Mouse (Mus musculus) urinary bladder, adult 2 months (tissue): ENCODE results near the gene Pik3cb. TPM values are rescaled to one million over a fixed set of nuclear protein-coding genes. Genes with fewer than 3 reads are reported as not detected.

Experiments
- DNase-seq: peaks from one replicate; pipeline ENCODE4 v3.0.0; 2022; ENCODE audit warnings: low spot score
- polyA plus RNA-seq: library from polyadenylated mRNA; depleted of rRNA; stranded (reverse); fragments of >200 nt; gene quantifications from 2 replicates; pipeline ENCODE4 v1.2.3, GENCODE M21; 2012; rRNA removed

Gene Pik3cb
- polyA plus RNA-seq, 1 experiment: 3.9 TPM

GRCm38 (mm10) chr9:99001326-99001725, 139.1 kb downstream of the Pik3cb start:
- no peak for DNase-seq

DNA sequence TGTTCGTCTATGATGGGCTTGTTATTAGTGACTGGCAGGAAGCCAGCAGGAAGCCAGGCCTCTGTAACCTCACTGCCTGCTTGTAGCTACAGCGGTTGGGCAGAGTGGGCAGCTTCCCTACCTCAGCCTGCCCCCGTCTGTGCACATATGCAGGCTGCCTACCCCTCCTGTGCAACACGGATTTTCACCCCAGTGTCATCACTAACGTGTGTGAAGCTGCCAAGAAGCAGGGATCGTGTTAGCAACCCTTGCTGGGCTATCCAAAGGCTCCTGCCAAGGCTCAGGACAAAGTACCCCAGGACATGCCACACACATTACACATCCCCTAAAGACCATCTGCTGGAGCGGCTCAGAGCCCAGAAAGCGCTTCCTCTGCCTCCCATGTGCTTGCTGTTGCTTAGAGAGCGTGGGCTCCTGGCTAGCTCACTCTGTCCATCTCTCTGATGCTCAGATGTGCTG, 140.5 kb downstream of the Pik3cb start:
- no peak for DNase-seq

DNA sequence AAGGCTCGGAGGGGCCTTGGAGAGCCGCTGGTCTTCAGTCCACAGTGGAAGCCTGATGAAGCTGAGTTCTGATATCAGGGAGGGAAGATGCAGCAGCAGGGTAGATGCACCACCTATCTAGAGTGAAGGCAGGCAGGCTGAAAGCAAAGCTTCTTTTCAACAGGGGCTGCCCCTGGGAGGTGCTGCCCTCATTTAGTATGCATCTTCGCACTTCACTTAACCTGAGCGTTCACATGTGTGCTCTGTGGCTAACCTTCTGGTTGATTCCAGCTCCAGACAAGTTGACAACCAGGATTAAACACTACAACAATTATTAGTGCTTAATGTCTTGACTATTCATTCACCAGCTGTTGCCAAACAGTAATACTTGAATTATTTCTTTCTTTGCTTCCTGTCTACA, 146.3 kb downstream of the Pik3cb start:
- DNase-seq: no peak

DNA sequence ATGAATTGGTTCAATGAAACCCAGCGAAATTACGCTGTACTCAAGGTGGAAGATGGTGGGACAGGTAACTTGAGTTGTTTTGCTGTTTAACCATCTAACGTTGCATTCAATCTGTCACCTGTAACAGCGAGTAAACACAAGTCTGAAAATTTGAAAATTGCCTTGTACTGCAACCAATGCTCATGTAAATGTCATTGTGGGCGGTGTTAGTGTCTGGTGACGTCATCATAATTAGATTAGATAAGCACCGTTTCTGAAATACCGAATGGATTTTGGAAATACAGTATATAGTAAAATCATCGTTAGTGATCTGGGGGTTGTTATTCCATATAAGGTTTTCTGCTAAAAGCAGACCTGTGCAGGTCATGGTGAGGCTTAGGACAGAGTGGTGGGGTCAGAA, 153.3 kb downstream of the Pik3cb start:
- no peak for DNase-seq

Other genes with a start within 250 kb of the Pik3cb start
- not detected in 2 replicates for gene 7420426K07Rik, start 237.5 kb downstream of the Pik3cb start, polyA plus RNA-seq
- not detected in 2 replicates for gene Foxl2, start 185.3 kb downstream of the Pik3cb start, polyA plus RNA-seq
- 12.8 and 15.8 TPM in 2 replicates for gene Faim, start 154.2 kb downstream of the Pik3cb start, polyA plus RNA-seq
- not detected in 2 replicates for gene Gm1123, start 104.9 kb downstream of the Pik3cb start, polyA plus RNA-seq
- gene Faiml, start 96.6 kb upstream of the Pik3cb start, polyA plus RNA-seq: not detected in 2 replicates
- 10.3 and 13.1 TPM in 2 replicates for gene Cep70, start 102.7 kb upstream of the Pik3cb start, polyA plus RNA-seq
- gene Esyt3, start 217.9 kb upstream of the Pik3cb start, polyA plus RNA-seq: 5.3 and 8.2 TPM in 2 replicates